Mouse (Mus musculus): Measurements from ENCODE around the gene Olfr559. TPM values are rescaled to one million over a fixed set of nuclear protein-coding genes. Genes with fewer than 3 reads are reported as not detected.

Olfr559 gene
- not detected in 2 replicates for polyA plus RNA-seq (2014; fragmentation: Nextera tagmentation; extraction: Ambion mirVana)

DNA sequence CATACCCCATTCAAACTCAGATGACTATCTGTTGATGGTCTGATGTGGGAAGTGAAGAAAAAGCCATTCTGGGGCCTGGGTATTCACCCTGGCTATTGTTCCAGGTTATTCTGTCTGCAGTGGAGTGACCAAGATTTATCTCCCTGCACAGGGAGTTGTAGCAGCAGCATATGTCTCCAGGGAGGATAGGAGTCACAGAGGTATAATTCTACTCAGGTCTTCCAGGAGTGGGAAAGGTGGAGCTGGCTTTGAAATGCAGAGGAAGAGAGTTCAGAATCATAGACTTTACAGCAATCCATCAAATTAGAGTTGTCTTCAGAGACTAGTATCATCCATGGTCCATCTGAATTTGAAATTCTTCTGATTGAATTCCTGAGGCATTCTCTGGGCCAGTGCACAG, at the start of gene Olfr559:
Olfr559 (minus strand) TSS at position 101 of the 400 bp plus-strand sequence.
- Histone ChIP-seq H3K27me3 (ENCODE audit: control insufficient read depth, insufficient read depth, low read length) (no peaks in the 10 kb centered on the region), H3K27ac (ENCODE audit: low read depth, low read length) (no peak within 1 kb of the TSS), H3K9me3 (ENCODE audit: control insufficient read depth, low read length) (no peaks in the 10 kb centered on the region), H3K4me1 (ENCODE audit: control insufficient read depth, insufficient read depth, low read length) (no peaks in the 10 kb centered on the region), H3K4me3 (ENCODE audit: low read length) (no peak within 1 kb of the TSS), H3K36me3 (ENCODE audit: control insufficient read depth, insufficient read depth, low read length) (no peaks in the 10 kb centered on the region), H3K4me2 (replicated peaks; ENCODE audit: low read depth, low read length) (no peak within 1 kb of the TSS), H3K9ac (ENCODE audit: low read depth, low read length) (no peak within 1 kb of the TSS)
- no peak for ATAC-seq (ENCODE audit: low FRiP score, low TSS enrichment)

DNA sequence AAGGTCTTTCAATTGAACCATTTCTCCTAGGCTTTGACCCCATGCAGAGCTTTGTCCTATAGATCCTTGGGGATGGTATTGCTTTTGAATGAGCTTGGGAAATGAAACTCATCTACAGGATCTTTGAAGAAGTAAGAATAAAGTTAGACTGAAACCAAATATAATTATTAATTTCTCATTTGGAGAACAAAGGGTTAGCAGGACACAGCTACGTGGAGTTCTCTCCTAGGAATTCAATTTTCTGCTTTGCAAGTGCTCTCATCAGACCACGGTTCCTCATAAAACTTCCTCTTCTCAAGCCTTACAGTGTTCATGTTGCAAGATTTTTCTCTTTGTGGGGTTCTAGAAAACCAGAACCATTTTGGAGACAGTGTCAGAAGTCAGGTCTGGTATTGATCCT, 43.6 kb upstream of the Olfr559 start, which contains the start of gene Olfr561:
Olfr561 (plus strand) TSS at position 301 of the 400 bp plus-strand sequence.
- Histone ChIP-seq H3K9me3 (ENCODE audit: control insufficient read depth, low read length) (no peaks in the 10 kb centered on the region), H3K36me3 (ENCODE audit: control insufficient read depth, insufficient read depth, low read length) (no peaks in the 10 kb centered on the region), H3K4me2 (replicated peaks; ENCODE audit: low read depth, low read length) (no peak within 1 kb of the TSS), H3K27ac (ENCODE audit: low read depth, low read length) (no peak within 1 kb of the TSS), H3K4me3 (ENCODE audit: low read length) (no peak within 1 kb of the TSS), H3K27me3 (ENCODE audit: control insufficient read depth, insufficient read depth, low read length) (no peaks in the 10 kb centered on the region), H3K9ac (ENCODE audit: low read depth, low read length) (no peak within 1 kb of the TSS), H3K4me1 (ENCODE audit: control insufficient read depth, insufficient read depth, low read length) (no peaks in the 10 kb centered on the region)
- ATAC-seq (ENCODE audit: low FRiP score, low TSS enrichment), result no peak
- 75% methylated on average over 2 of the region's 2 CpGs for WGBS

DNA sequence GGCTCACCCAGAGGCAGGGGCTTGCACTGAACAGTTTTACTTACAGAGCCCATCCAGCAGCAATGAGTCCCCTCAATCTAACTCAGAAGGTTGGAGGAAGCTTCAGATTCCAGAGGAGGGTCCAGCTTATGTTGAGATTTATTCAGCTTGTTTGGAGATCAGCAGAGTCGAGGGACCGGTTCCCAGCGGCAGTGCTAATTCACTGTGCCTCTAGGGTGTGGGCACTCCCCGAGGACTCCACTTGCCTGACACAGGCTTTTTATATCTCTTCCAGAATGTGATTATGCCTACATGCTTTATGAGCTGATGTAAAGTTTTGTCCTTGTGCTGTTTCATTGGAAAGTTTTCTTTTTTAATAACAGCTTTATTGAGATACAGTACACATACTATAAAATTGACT, 32.0 kb upstream of the Olfr559 start, which contains the start of the genes Olfr560 and Olfr78:
Olfr560 (minus strand) TSS at position 101 of the 400 bp plus-strand sequence.
Olfr78 (minus strand) TSS at position 206 of the 400 bp plus-strand sequence.
- no peaks in the 10 kb centered on the region for H3K27me3 ChIP-seq (ENCODE audit: control insufficient read depth, insufficient read depth, low read length)
- 78% methylated on average over 4 of the region's 4 CpGs for WGBS
- H3K9me3 ChIP-seq (ENCODE audit: control insufficient read depth, low read length), result no peaks in the 10 kb centered on the region
- no peaks in the 10 kb centered on the region for H3K36me3 ChIP-seq (ENCODE audit: control insufficient read depth, insufficient read depth, low read length)
- no peak for ATAC-seq (ENCODE audit: low FRiP score, low TSS enrichment)
- no peaks in the 10 kb centered on the region for H3K4me1 ChIP-seq (ENCODE audit: control insufficient read depth, insufficient read depth, low read length)
- H3K27ac ChIP-seq (ENCODE audit: low read depth, low read length), result no peak within 1 kb of the TSS
- no peak within 1 kb of the TSS for H3K4me3 ChIP-seq (ENCODE audit: low read length)
- H3K9ac ChIP-seq (ENCODE audit: low read depth, low read length), result no peak within 1 kb of the TSS
- no peak within 1 kb of the TSS for H3K4me2 ChIP-seq (replicated peaks; ENCODE audit: low read depth, low read length)

DNA sequence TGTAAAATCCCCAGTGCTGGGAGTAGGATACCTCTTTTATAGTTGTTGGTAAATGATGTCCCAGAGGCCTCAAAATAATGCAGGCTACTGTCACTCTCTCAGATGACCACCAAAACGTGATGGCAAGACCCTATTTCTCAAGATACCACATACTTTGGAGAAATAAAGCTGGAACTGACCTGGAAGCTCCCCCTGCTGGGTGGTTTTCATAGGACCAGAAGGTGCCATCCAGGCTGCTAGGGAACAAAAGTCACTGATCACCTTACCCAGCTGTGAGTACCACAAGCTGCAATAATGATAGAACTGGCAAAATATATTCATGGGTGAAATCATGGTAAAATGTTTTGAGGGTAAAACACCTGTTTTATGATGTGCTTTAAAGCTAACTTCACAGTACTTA, 24.8 kb upstream of the Olfr559 start:
- H3K4me2 ChIP-seq (replicated peaks; ENCODE audit: low read depth, low read length), result no peak overlapping the region
- ATAC-seq (ENCODE audit: low FRiP score, low TSS enrichment), result no peak
- H3K36me3 ChIP-seq (ENCODE audit: control insufficient read depth, insufficient read depth, low read length), result no peaks in the 10 kb centered on the region
- whole genome bisulfite sequencing, result 29% methylated on average over 1 of the region's 1 CpGs
- H3K4me3 ChIP-seq (ENCODE audit: low read length), result no peak overlapping the region
- no peaks in the 10 kb centered on the region for H3K9me3 ChIP-seq (ENCODE audit: control insufficient read depth, low read length)
- H3K4me1 ChIP-seq (ENCODE audit: control insufficient read depth, insufficient read depth, low read length), result no peaks in the 10 kb centered on the region
- H3K27me3 ChIP-seq (ENCODE audit: control insufficient read depth, insufficient read depth, low read length), result no peaks in the 10 kb centered on the region
- H3K27ac ChIP-seq (ENCODE audit: low read depth, low read length), result no peak overlapping the region
- H3K9ac ChIP-seq (ENCODE audit: low read depth, low read length), result no peak overlapping the region

DNA sequence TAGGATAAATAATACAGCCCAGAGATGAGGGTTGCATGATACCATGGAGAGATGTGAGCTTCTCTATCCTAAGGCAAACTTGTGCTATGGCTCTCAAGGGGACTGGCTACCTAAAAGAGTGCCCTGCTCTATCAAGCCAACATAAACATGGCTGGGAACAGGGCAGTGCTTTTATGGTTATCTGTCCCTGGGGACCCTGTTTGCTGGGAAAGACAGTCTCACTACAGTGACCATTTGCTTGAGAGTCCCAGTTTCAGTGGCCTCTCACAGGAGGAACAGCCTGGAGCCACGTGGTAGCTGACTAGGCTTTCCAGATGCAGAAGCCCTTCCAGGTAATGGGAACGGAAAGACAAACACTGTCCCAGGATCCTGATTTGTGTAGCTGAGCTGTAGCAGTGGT, 10.4 kb upstream of the Olfr559 start:
- Histone ChIP-seq H3K36me3 (ENCODE audit: control insufficient read depth, insufficient read depth, low read length) (no peaks in the 10 kb centered on the region), H3K4me2 (replicated peaks; ENCODE audit: low read depth, low read length) (no peak overlapping the region), H3K4me1 (ENCODE audit: control insufficient read depth, insufficient read depth, low read length) (no peaks in the 10 kb centered on the region), H3K9ac (ENCODE audit: low read depth, low read length) (no peak overlapping the region), H3K9me3 (ENCODE audit: control insufficient read depth, low read length) (no peaks in the 10 kb centered on the region), H3K27ac (ENCODE audit: low read depth, low read length) (no peak overlapping the region), H3K27me3 (ENCODE audit: control insufficient read depth, insufficient read depth, low read length) (no peaks in the 10 kb centered on the region), H3K4me3 (ENCODE audit: low read length) (no peak overlapping the region)
- 24% methylated on average over 2 of the region's 2 CpGs for WGBS
- ATAC-seq (ENCODE audit: low FRiP score, low TSS enrichment), result no peak

DNA sequence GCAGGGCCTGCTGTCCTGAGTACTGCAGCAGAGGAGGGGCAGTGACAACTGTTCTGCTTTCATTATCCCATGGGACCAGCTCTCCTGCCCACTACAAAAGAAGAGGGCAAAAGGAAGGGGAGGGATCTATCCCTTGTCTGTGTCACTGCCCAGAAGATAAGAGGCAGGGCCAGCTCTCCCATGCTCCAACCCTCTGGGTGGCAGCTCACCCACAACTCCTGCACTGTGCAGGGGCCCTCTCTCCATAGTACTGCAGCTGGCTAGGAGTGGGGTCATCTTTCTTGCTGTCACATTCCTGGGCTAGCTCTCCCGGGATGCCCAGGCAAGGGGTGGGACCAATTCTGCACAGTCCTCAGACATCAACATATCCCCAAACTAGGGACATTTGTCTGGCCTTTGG, 6.5 kb upstream of the Olfr559 start:
- WGBS, result 14% methylated on average over 1 of the region's 1 CpGs
- H3K4me1 ChIP-seq (ENCODE audit: control insufficient read depth, insufficient read depth, low read length), result no peaks in the 10 kb centered on the region
- no peak overlapping the region for H3K9ac ChIP-seq (ENCODE audit: low read depth, low read length)
- no peaks in the 10 kb centered on the region for H3K27me3 ChIP-seq (ENCODE audit: control insufficient read depth, insufficient read depth, low read length)
- no peak overlapping the region for H3K27ac ChIP-seq (ENCODE audit: low read depth, low read length)
- no peak overlapping the region for H3K4me2 ChIP-seq (replicated peaks; ENCODE audit: low read depth, low read length)
- no peaks in the 10 kb centered on the region for H3K36me3 ChIP-seq (ENCODE audit: control insufficient read depth, insufficient read depth, low read length)
- ATAC-seq (ENCODE audit: low FRiP score, low TSS enrichment), result no peak
- H3K4me3 ChIP-seq (ENCODE audit: low read length), result no peak overlapping the region
- H3K9me3 ChIP-seq (ENCODE audit: control insufficient read depth, low read length), result no peaks in the 10 kb centered on the region

DNA sequence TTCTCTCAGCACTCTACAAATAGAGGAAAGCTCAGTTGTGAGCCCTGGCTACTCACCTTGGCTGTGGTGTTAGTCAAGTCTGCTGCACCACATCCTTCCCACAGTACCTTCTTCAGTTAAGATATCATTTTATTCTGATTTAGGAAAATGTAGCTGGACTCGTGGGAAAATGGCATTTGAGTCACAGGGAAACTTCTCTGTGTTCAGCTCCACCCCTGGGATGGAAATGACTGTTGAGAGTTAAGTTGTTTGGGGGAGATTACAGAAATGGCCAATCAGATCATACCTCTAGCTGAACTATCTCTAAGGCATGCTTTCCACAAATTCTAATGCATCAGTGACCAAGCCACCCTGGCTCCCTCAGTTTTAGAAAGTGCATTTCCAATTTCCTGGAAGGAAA, 8.3 kb downstream of the Olfr559 start, which contains the start of gene Olfr33:
Olfr33 (minus strand) TSS at position 101 of the 400 bp plus-strand sequence.
- H3K27ac ChIP-seq (ENCODE audit: low read depth, low read length), result no peak within 1 kb of the TSS
- no peak within 1 kb of the TSS for H3K4me2 ChIP-seq (replicated peaks; ENCODE audit: low read depth, low read length)
- no peaks in the 10 kb centered on the region for H3K9me3 ChIP-seq (ENCODE audit: control insufficient read depth, low read length)
- H3K4me3 ChIP-seq (ENCODE audit: low read length), result no peak within 1 kb of the TSS
- ATAC-seq (ENCODE audit: low FRiP score, low TSS enrichment), result no peak
- no peak within 1 kb of the TSS for H3K9ac ChIP-seq (ENCODE audit: low read depth, low read length)
- H3K36me3 ChIP-seq (ENCODE audit: control insufficient read depth, insufficient read depth, low read length), result no peaks in the 10 kb centered on the region
- H3K4me1 ChIP-seq (ENCODE audit: control insufficient read depth, insufficient read depth, low read length), result no peaks in the 10 kb centered on the region
- 46% methylated on average over 1 of the region's 1 CpGs for WGBS
- H3K27me3 ChIP-seq (ENCODE audit: control insufficient read depth, insufficient read depth, low read length), result no peaks in the 10 kb centered on the region

DNA sequence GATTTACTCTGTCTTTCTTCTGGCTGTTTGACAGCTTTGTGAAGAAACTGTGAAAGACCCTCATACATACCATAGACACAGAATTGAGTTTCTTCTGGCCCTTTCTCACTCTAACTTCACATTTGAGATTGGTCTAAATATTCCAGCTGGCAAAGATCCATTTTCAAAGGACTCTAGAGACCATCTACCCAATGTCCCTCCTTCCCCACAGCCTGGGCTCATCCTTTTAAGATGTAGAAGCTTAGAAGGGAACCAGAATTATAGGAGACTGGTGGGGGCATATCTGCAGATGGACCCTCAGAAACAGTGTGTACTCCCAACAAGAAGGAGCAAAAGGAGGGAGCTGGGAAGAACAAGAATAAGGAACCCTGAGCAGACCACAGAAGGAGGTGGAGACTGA, 25.4 kb downstream of the Olfr559 start, which contains the start of gene Olfr558:
Olfr558 (plus strand) TSS at position 301 of the 400 bp plus-strand sequence.
- Histone ChIP-seq H3K36me3 (ENCODE audit: control insufficient read depth, insufficient read depth, low read length) (no peaks in the 10 kb centered on the region), H3K4me2 (replicated peaks; ENCODE audit: low read depth, low read length) (no peak within 1 kb of the TSS), H3K9ac (ENCODE audit: low read depth, low read length) (no peak within 1 kb of the TSS), H3K4me1 (ENCODE audit: control insufficient read depth, insufficient read depth, low read length) (no peaks in the 10 kb centered on the region), H3K9me3 (ENCODE audit: control insufficient read depth, low read length) (no peaks in the 10 kb centered on the region), H3K4me3 (ENCODE audit: low read length) (no peak within 1 kb of the TSS), H3K27me3 (ENCODE audit: control insufficient read depth, insufficient read depth, low read length) (no peaks in the 10 kb centered on the region), H3K27ac (ENCODE audit: low read depth, low read length) (no peak within 1 kb of the TSS)
- ATAC-seq (ENCODE audit: low FRiP score, low TSS enrichment), result no peak

DNA sequence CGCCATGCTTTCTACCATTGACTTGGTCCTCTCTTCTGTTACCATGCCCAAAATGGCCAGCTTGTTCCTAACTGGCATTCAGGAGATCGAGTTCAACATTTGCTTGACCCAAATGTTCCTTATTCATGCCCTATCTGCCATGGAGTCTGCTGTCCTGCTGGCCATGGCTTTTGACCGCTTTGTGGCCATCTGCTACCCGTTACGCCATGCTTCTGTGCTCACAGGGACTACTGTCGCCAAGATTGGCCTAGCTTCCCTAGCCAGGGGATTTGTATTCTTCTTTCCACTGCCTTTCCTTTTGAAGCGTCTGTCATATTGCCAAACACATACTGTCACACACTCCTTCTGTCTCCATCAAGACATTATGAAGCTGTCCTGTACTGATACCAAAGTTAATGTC, 28.8 kb downstream of the Olfr559 start:
- no peak overlapping the region for H3K9ac ChIP-seq (ENCODE audit: low read depth, low read length)
- H3K4me1 ChIP-seq (ENCODE audit: control insufficient read depth, insufficient read depth, low read length), result no peaks in the 10 kb centered on the region
- H3K27ac ChIP-seq (ENCODE audit: low read depth, low read length), result no peak overlapping the region
- no peak for ATAC-seq (ENCODE audit: low FRiP score, low TSS enrichment)
- 88% methylated on average over 7 of the region's 7 CpGs for WGBS
- H3K36me3 ChIP-seq (ENCODE audit: control insufficient read depth, insufficient read depth, low read length), result no peaks in the 10 kb centered on the region
- H3K9me3 ChIP-seq (ENCODE audit: control insufficient read depth, low read length), result no peaks in the 10 kb centered on the region
- no peak overlapping the region for H3K4me2 ChIP-seq (replicated peaks; ENCODE audit: low read depth, low read length)
- no peaks in the 10 kb centered on the region for H3K27me3 ChIP-seq (ENCODE audit: control insufficient read depth, insufficient read depth, low read length)
- no peak overlapping the region for H3K4me3 ChIP-seq (ENCODE audit: low read length)

Data from kidney, embryonic 14.5 days (tissue).